ENCODE assay signal across 31 mouse cellular contexts in the genomic region with DNA sequence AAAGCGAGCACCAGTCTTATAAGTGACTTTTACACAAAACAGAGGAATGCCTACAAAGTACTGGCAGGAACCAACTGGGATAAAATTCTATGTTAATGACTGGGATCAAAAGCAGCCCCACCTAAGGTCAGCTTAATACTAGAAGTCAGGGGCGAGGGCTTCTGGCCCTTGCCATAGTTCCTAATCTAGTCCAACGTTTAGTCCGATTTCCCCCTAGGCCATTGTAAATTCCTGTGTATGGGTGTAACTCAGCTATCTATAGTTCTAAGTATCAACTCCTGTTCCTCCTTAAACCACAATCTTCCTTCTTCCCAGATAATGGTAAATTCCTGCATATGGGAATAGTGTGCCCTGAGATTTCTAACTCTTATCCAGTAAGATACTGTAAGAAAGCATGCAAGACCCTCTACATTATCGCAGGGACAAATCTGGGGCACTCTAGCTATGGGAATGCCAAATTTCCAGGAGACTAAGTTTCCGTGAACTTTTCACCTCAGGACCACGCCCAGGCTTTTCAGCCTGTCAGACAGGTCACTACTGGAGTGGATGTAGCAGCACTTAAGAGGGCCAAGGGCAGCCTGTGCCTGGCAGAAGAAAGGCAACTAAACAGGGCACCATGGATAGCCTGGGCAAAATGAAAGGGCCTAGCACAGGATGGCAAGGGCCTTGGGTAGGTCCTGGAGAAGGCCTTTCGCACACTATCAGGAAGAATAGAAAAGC. TPM values are rescaled to one million over a fixed set of nuclear protein-coding genes. Genes with fewer than 3 reads are reported as not detected.
DNase-seq lines count a peak whose midpoint lies in the region; ATAC-seq and TF ChIP-seq lines count a peak whose summit lies in the region.
"Had no signal": no experiment of that assay in that cellular context is flagged by ENCODE, and none has a peak within 500 bp of the region (broad histone marks: within the 10 kb centered on the region; RNA-seq: fewer than 3 reads in every experiment).

No protein-coding gene starts in this region.

- ATAC-seq in kidney, embryonic 15.5 days (replicated peaks; ENCODE audit: low FRiP score): no peak
- ATAC-seq: activated CD4-positive, CD25-positive, alpha-beta regulatory T cell, adult 4 months; CD4-positive, CD25-positive, alpha-beta regulatory T cell, adult 4 months; intestine, postnatal 0 days; midbrain, embryonic 15.5 days had no signal

- no peak overlapping the region for H3K4me3 ChIP-seq in kidney, embryonic 15.5 days (replicated peaks)
- no peak overlapping the region for H3K4me3 ChIP-seq in ES-E14 (ENCODE audit: insufficient read depth in 1 of 2, low read depth in 1 of 2, low read length in 2 of 2, poor library complexity in 1 of 2, severe bottlenecking in 1 of 2)
- no peak overlapping the region for H3K4me3 ChIP-seq in lung, adult 2 months (replicated peaks; ENCODE audit: extremely low read depth, low read depth, low read length)
- H3K4me3 ChIP-seq: embryonic facial prominence, embryonic 10.5 days; embryonic facial prominence, embryonic 15.5 days; forebrain, embryonic 12.5 days; hindbrain, embryonic 13.5 days; limb, embryonic 10.5 days; limb, embryonic 15.5 days; liver, embryonic 13.5 days; midbrain, embryonic 15.5 days; stomach, embryonic 15.5 days had no signal

- H3K27ac ChIP-seq in kidney, embryonic 15.5 days: no peak overlapping the region
- peak overlapping the region; percentile 71; the same call in 1 of the 2 replicates for H3K27ac ChIP-seq in ES-E14 (ENCODE audit: insufficient read depth, low read depth, low read length, poor library complexity, severe bottlenecking)
- H3K27ac ChIP-seq: embryonic facial prominence, embryonic 10.5 days; embryonic facial prominence, embryonic 15.5 days; forebrain, embryonic 12.5 days; hindbrain, embryonic 13.5 days; limb, embryonic 10.5 days; limb, embryonic 15.5 days; liver, embryonic 13.5 days; midbrain, embryonic 15.5 days; stomach, embryonic 15.5 days had no signal

- H3K27me3 ChIP-seq in kidney, embryonic 15.5 days: no peaks in the 10 kb centered on the region
- H3K27me3 ChIP-seq: embryonic facial prominence, embryonic 15.5 days; forebrain, embryonic 12.5 days; hindbrain, embryonic 13.5 days; limb, embryonic 15.5 days; liver, embryonic 13.5 days; midbrain, embryonic 15.5 days; Patski; stomach, embryonic 15.5 days had no signal

- 80% methylated on average over 8 of the region's 8 CpGs for WGBS in kidney, embryonic 15.5 days
- WGBS in lung, adult 2 months: 67% methylated on average over 8 of the region's 8 CpGs

- peak; percentile 1 to 17 for DNase-seq in kidney, postnatal 36 days
- DNase-seq in ES-E14 (ENCODE audit: low read depth, low spot score): peak; percentile 59
- peak; percentile 22 for DNase-seq in lung, adult 2 months
- DNase-seq in lung, postnatal 36 days: peak; percentile 58
- DNase-seq in left cerebral cortex, postnatal 10 days (ENCODE audit: extremely low spot score in 1 of 2, low spot score in 2 of 2): no peak
- no peak for DNase-seq in left cerebral cortex, postnatal 36 days (ENCODE audit: low spot score in 2 of 2)
- DNase-seq: adrenal gland, adult 8-10 months; cerebellum, adult 8-10 months; cerebellum, postnatal 25 days; gastrocnemius, postnatal 10 days; heart, postnatal 4 days; liver, embryonic 13.5 days; lung, embryonic 14.5 days; right cerebral cortex, postnatal 25 days; thymus, postnatal 14 days had no signal

- H3K4me1 ChIP-seq in kidney, embryonic 15.5 days: no peaks in the 10 kb centered on the region
- peaks cover 4 to 5% of the 10 kb centered on the region in 2 experiments; a peak in 3 of 4 replicates for H3K4me1 ChIP-seq in ES-E14 (ENCODE audit: control insufficient read depth in 2 of 2, insufficient read depth in 2 of 2, low read length in 2 of 2, poor library complexity in 1 of 2)
- peaks cover 4% of the 10 kb centered on the region; the same call in 1 of the 2 replicates for H3K4me1 ChIP-seq in lung, adult 2 months (ENCODE audit: control insufficient read depth, insufficient read depth, low read length)
- H3K4me1 ChIP-seq: forebrain, embryonic 12.5 days; hindbrain, embryonic 13.5 days; limb, embryonic 10.5 days; liver, embryonic 13.5 days; midbrain, embryonic 15.5 days had no signal

- no peak overlapping the region for H3K4me2 ChIP-seq in kidney, embryonic 15.5 days
- H3K4me2 ChIP-seq: embryonic facial prominence, embryonic 15.5 days; forebrain, embryonic 12.5 days; heart, embryonic 11.5 days; hindbrain, embryonic 13.5 days; limb, embryonic 15.5 days; liver, embryonic 13.5 days; lung, embryonic 14.5 days; midbrain, embryonic 15.5 days; stomach, embryonic 15.5 days had no signal

- H3K9ac ChIP-seq in kidney, embryonic 15.5 days: no peak overlapping the region
- peak overlapping the region; percentile 43; the same call in 1 of the 2 replicates for H3K9ac ChIP-seq in ES-E14 (ENCODE audit: insufficient read depth, low read depth, low read length, poor library complexity, severe bottlenecking)
- H3K9ac ChIP-seq: embryonic facial prominence, embryonic 15.5 days; forebrain, embryonic 12.5 days; hindbrain, embryonic 13.5 days; limb, embryonic 15.5 days; liver, embryonic 13.5 days; lung, embryonic 14.5 days; midbrain, embryonic 15.5 days; stomach, embryonic 15.5 days had no signal

- H3K9me3 ChIP-seq in kidney, embryonic 15.5 days (replicated peaks): no peaks in the 10 kb centered on the region; the same call in 1 of the 2 replicates
- H3K9me3 ChIP-seq in ES-E14 (ENCODE audit: control insufficient read depth, insufficient read depth, low read depth, low read length): no peaks in the 10 kb centered on the region
- H3K9me3 ChIP-seq: embryonic facial prominence, embryonic 15.5 days; limb, embryonic 10.5 days; limb, embryonic 15.5 days; midbrain, embryonic 15.5 days; stomach, embryonic 15.5 days had no signal

- no peaks in the 10 kb centered on the region for H3K36me3 ChIP-seq in kidney, embryonic 15.5 days
- H3K36me3 ChIP-seq in ES-E14 (ENCODE audit: control insufficient read depth, insufficient read depth, low read length, poor library complexity, severe bottlenecking): no peaks in the 10 kb centered on the region; the same call in 1 of the 2 replicates
- H3K36me3 ChIP-seq: embryonic facial prominence, embryonic 10.5 days; embryonic facial prominence, embryonic 15.5 days; forebrain, embryonic 12.5 days; hindbrain, embryonic 13.5 days; limb, embryonic 10.5 days; limb, embryonic 15.5 days; liver, embryonic 13.5 days; midbrain, embryonic 15.5 days; stomach, embryonic 15.5 days had no signal

- intact Hi-C loops in left cerebral cortex, postnatal 10 days (cut with DNase I): no loop called here
- intact Hi-C loops in left cerebral cortex, postnatal 36 days (cut with DNase I): no loop called here

- in situ Hi-C loops in ES-E14 (cut with MboI; ENCODE audit: low sequenced_read_pairs in 2 of 2, unreplicated experiment in 2 of 2): no loop called here

- no peak for TF ChIP-seq CTCF in lung, adult 2 months (IDR thresholded peaks at IDR 0.05; ENCODE audit: insufficient read depth, low read length)

- no peak for TF ChIP-seq POLR2A in lung, adult 2 months (IDR thresholded peaks at IDR 0.05; ENCODE audit: borderline replicate concordance, extremely low read depth, low read depth, low read length)

TF ChIP-seq in ES-E14, 5 proteins besides CTCF, POLR2A, EP300 and RAD21:
- TF ChIP-seq HCFC1 (IDR thresholded peaks at IDR 0.05; ENCODE audit: borderline replicate concordance, insufficient read depth, low read length) (no peak), MAFK (IDR thresholded peaks at IDR 0.05; ENCODE audit: insufficient read depth, low read depth, low read length) (no peak), ZC3H11A (IDR thresholded peaks at IDR 0.05; ENCODE audit: borderline replicate concordance, low read depth, low read length) (no peak), CHD2 (IDR thresholded peaks at IDR 0.05; ENCODE audit: low read depth, low read length) (no peak), ZNF384 (IDR thresholded peaks at IDR 0.05; ENCODE audit: low read depth, low read length) (no peak)
TF ChIP-seq in ES-E14: peak in this region for 0.

RNA-seq across cellular contexts. Expression of gene Phf11d, which starts 1.3 kb away (rescaled TPM):
- polyA plus RNA-seq in kidney, embryonic 15.5 days (2015; fragmentation: Nextera tagmentation; extraction: Ambion mirVana): 0.71 and 1.1 TPM in 2 replicates
- 21.1 and 33.5 TPM in 2 replicates for total RNA-seq in ES-E14 (2012; rRNA removed)
- 11.5 and 17.3 TPM in 2 replicates for polyA plus RNA-seq in lung, adult 2 months (2012; rRNA removed)
- total RNA-seq in left cerebral cortex, postnatal 10 days (2021): under 1 TPM; 0.47 to 0.51 TPM
- under 1 TPM; 0.25 to 0.59 TPM for total RNA-seq in left cerebral cortex, postnatal 36 days (2021)

RNA-seq across cellular contexts. Expression of gene Phf11b, which starts 25.4 kb away (rescaled TPM):
- polyA plus RNA-seq in kidney, embryonic 15.5 days (2015; fragmentation: Nextera tagmentation; extraction: Ambion mirVana): 0.69 and 1.5 TPM in 2 replicates
- 0.18 TPM in 1 of 2 replicates, not detected in the other for total RNA-seq in ES-E14 (2012; rRNA removed)
- 1.2 and 1.6 TPM in 2 replicates for polyA plus RNA-seq in lung, adult 2 months (2012; rRNA removed)
- not detected for total RNA-seq in left cerebral cortex, postnatal 10 days (2021)
- total RNA-seq in left cerebral cortex, postnatal 36 days (2021): under 1 TPM in 1 of 2 experiments, not detected in 1; 0.39 TPM
- total RNA-seq: layer of hippocampus, postnatal 10 days; MEL had no signal
- polyA plus RNA-seq: heart, embryonic 11.5 days; midbrain, embryonic 15.5 days had no signal

RNA-seq across cellular contexts. Expression of gene Phf11c, which starts 28.6 kb away (rescaled TPM):
- polyA plus RNA-seq in kidney, embryonic 15.5 days (2015; fragmentation: Nextera tagmentation; extraction: Ambion mirVana): 0.53 and 0.63 TPM in 2 replicates
- total RNA-seq in ES-E14 (2012; rRNA removed): 1.0 and 1.1 TPM in 2 replicates
- polyA plus RNA-seq in lung, adult 2 months (2012; rRNA removed): 0.36 and 0.70 TPM in 2 replicates
- under 1 TPM; 0.39 to 0.59 TPM for total RNA-seq in left cerebral cortex, postnatal 10 days (2021)
- total RNA-seq in left cerebral cortex, postnatal 36 days (2021): under 1 TPM; 0.17 to 0.61 TPM

Comparison
In these comparisons a context has a peak if more than half of its experiments do, and no peak if none do; other contexts are left out.
1. DNase-seq: peak in kidney, postnatal 36 days (2 of 2), ES-E14 (single experiment), lung, adult 2 months (single experiment) and lung, postnatal 36 days (single experiment); none in left cerebral cortex, postnatal 10 days (0 of 2) and left cerebral cortex, postnatal 36 days (0 of 2).
2. RNA of gene Phf11d, which starts 1.3 kb away (total RNA-seq): 21.1 to 33.5 TPM in ES-E14; 0.25 to 0.59 TPM in left cerebral cortex, postnatal 36 days and 0.47 to 0.51 TPM in left cerebral cortex, postnatal 10 days; every median in the first group is over 10 times any median in the second.